Mouse (Mus musculus): ENCODE results near the gene Tanc1. TPM values are rescaled to one million over a fixed set of nuclear protein-coding genes. Genes with fewer than 3 reads are reported as not detected.

The Tanc1 gene
- total and polyA plus RNA-seq, 3 experiments = 8.1 to 26.2 (median 25.6) TPM

DNA sequence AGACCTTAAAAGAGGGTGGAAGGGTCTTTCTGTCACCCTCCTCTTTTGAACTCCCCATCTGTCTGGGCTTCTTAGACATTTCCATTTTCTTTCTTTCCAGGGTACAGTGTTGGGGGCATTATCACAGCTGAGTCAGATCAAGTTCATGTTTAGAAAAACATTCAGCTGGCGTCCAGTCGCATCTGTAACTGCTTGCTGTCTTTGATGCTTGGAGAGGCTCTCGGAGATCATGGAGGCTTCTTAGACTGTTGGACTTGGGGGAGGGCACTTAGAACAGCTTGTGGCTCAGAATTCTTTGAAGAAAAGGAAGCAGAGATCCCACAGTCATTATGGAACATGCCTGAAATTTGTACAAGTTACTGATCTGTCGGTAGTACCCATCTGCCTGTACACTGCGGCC is 121.6 kb downstream of the Tanc1 start:
- Histone ChIP-seq H3K36me3 (ENCODE audit: control insufficient read depth, insufficient read depth, low read length) (peaks cover 12% of the 10 kb centered on the region), H3K79me2 (replicated peaks; ENCODE audit: control insufficient read depth, insufficient read depth, low read length) (peaks cover 3% of the 10 kb centered on the region; the same call in 1 of the 2 replicates), H3K4me1 (ENCODE audit: control insufficient read depth, insufficient read depth, low read length) (peaks cover 9% of the 10 kb centered on the region), H3K9ac (ENCODE audit: low read depth, low read length) (no peak overlapping the region), H3K27me3 (ENCODE audit: control insufficient read depth, insufficient read depth, low read length) (no peaks in the 10 kb centered on the region), H3K4me3 (no peak overlapping the region), H3K27ac (no peak overlapping the region)
- TF ChIP-seq EP300 (IDR thresholded peaks at IDR 0.05; ENCODE audit: insufficient read depth, low read depth, low read length) = no peak
- no peak for DNase-seq
- WGBS = 84% methylated on average over 5 of the region's 5 CpGs
- intact Hi-C loops (cut with DNase I) = no loop called here

DNA sequence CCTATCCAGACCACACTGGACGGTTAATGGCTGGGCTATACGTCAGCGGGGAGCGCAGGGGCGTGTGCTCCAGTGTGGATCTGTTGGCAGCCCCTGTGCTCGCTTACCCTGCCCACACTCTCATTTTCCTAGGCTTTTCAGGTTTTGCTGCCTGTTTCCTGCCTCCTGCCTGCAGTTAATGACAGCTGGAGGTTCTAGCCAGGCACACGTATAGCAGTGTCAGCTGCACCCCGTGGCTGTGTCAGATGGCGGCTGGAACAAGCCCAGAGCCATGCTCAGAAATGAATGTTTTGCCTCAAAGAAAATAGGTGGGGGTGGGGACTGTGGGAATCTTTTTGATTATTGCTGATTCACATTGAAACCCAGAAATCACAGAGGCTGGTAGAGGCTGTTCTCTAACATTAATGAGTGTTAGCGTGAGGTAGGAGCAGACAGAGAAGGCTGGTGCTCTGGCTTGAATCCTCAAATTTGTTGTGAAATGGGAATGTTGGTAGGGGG is 124.6 kb downstream of the Tanc1 start:
- Histone ChIP-seq H3K79me2 (replicated peaks; ENCODE audit: control insufficient read depth, insufficient read depth, low read length) (peaks cover 2% of the 10 kb centered on the region; the same call in 1 of the 2 replicates), H3K9ac (ENCODE audit: low read depth, low read length) (no peak overlapping the region), H3K36me3 (ENCODE audit: control insufficient read depth, insufficient read depth, low read length) (peaks cover 10% of the 10 kb centered on the region), H3K27me3 (ENCODE audit: control insufficient read depth, insufficient read depth, low read length) (no peaks in the 10 kb centered on the region), H3K27ac (no peak overlapping the region), H3K4me3 (no peak overlapping the region), H3K4me1 (ENCODE audit: control insufficient read depth, insufficient read depth, low read length) (peaks cover 12% of the 10 kb centered on the region)
- 77% methylated on average over 10 of the region's 10 CpGs for WGBS
- TF ChIP-seq POLR2A (IDR thresholded peaks at IDR 0.05; ENCODE audit: insufficient read depth, low read depth, low read length) = no peak
- no peak for TF ChIP-seq EP300 (IDR thresholded peaks at IDR 0.05; ENCODE audit: insufficient read depth, low read depth, low read length)
- TF ChIP-seq CTCF (IDR thresholded peaks at IDR 0.05) = no peak
- DNase-seq = no peak
- intact Hi-C loops (cut with DNase I) = no loop called here

DNA sequence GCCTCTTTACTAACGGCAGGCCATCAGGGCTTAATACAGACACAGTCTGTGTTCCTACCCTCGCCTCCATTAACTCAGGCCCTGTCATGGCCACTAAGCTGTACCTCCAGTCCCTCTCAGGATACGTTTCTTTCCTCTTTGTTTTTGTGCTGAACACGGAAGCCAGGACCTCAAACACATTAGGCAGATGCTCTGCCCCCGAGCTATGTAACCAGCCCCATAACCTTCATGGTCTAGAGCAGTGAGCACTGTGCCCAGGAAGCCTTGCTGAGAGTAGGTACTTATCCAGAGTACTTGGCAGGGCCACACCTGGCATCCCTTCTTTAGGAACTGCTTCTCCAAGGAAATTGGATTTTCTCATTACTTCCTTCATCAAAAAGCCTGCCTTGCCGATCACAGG is 125.5 kb downstream of the Tanc1 start:
- DNase-seq = no peak
- TF ChIP-seq EP300 (IDR thresholded peaks at IDR 0.05; ENCODE audit: insufficient read depth, low read depth, low read length) = no peak
- TF ChIP-seq CTCF (IDR thresholded peaks at IDR 0.05) = no peak
- TF ChIP-seq POLR2A (IDR thresholded peaks at IDR 0.05; ENCODE audit: insufficient read depth, low read depth, low read length) = no peak
- 93% methylated on average over 6 of the region's 6 CpGs for WGBS
- peaks cover 17% of the 10 kb centered on the region for H3K4me1 ChIP-seq (ENCODE audit: control insufficient read depth, insufficient read depth, low read length)
- H3K9ac ChIP-seq (ENCODE audit: low read depth, low read length) = no peak overlapping the region
- no peak overlapping the region for H3K27ac ChIP-seq
- H3K79me2 ChIP-seq (replicated peaks; ENCODE audit: control insufficient read depth, insufficient read depth, low read length) = peaks cover 2% of the 10 kb centered on the region; the same call in 1 of the 2 replicates
- intact Hi-C loops (cut with DNase I) = no loop called here
- H3K27me3 ChIP-seq (ENCODE audit: control insufficient read depth, insufficient read depth, low read length) = no peaks in the 10 kb centered on the region
- no peak overlapping the region for H3K4me3 ChIP-seq
- peaks cover 5% of the 10 kb centered on the region for H3K36me3 ChIP-seq (ENCODE audit: control insufficient read depth, insufficient read depth, low read length)

DNA sequence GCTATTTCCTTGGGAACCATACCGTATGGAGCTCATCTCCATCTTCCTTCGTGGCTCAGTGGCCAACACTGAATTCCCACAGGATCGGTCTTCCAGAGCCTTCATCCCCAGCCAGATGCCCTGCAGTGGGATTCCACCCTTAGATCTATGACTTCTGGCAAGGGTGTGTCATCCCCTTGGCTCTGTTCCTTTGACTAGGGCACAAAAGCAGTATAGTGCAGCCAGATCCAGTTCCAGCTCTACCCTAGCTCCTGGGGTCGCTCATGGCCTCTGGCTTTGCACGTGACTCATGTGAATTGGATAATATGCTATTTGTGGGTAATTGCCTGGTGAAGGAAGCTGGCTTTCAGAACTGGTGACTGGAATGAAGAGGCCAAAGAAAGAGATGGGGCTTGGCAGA is 126.5 kb downstream of the Tanc1 start:
- peaks cover 4% of the 10 kb centered on the region; the same call in 1 of the 2 replicates for H3K36me3 ChIP-seq (ENCODE audit: control insufficient read depth, insufficient read depth, low read length)
- 68% methylated on average over 5 of the region's 5 CpGs for WGBS
- peaks cover 2% of the 10 kb centered on the region; the same call in 1 of the 2 replicates for H3K79me2 ChIP-seq (replicated peaks; ENCODE audit: control insufficient read depth, insufficient read depth, low read length)
- H3K27me3 ChIP-seq (ENCODE audit: control insufficient read depth, insufficient read depth, low read length) = no peaks in the 10 kb centered on the region
- TF ChIP-seq CTCF (IDR thresholded peaks at IDR 0.05) = no peak
- no peak for TF ChIP-seq POLR2A (IDR thresholded peaks at IDR 0.05; ENCODE audit: insufficient read depth, low read depth, low read length)
- no peak for TF ChIP-seq EP300 (IDR thresholded peaks at IDR 0.05; ENCODE audit: insufficient read depth, low read depth, low read length)
- H3K4me3 ChIP-seq = no peak overlapping the region
- H3K4me1 ChIP-seq (ENCODE audit: control insufficient read depth, insufficient read depth, low read length) = peaks cover 17% of the 10 kb centered on the region
- intact Hi-C loops (cut with DNase I) = no loop called here
- DNase-seq = no peak
- H3K9ac ChIP-seq (ENCODE audit: low read depth, low read length) = no peak overlapping the region
- H3K27ac ChIP-seq = no peak overlapping the region

DNA sequence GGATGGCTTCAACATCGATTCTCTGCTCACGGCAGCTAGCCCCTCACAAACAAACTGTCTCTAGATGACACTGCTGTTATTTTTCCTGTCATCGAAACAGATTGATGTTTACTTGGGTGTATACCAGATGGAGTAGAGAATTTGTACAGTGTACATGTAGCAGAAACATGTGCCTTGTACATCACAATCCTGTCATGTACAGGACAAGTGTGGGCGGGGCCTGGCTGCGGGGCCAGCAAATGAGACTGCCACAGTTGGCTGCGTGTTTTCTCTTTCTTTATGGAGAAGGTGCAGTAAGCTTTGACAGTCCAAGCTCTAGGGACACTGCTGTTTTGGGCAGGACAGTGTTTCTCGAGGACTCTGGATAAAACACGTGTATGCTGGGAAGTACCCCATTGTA is 127.2 kb downstream of the Tanc1 start:
- H3K36me3 ChIP-seq (ENCODE audit: control insufficient read depth, insufficient read depth, low read length) = peaks cover 4% of the 10 kb centered on the region; the same call in 1 of the 2 replicates
- H3K27ac ChIP-seq = no peak overlapping the region
- peaks cover 17% of the 10 kb centered on the region for H3K4me1 ChIP-seq (ENCODE audit: control insufficient read depth, insufficient read depth, low read length)
- no peak overlapping the region for H3K9ac ChIP-seq (ENCODE audit: low read depth, low read length)
- no peak for TF ChIP-seq EP300 (IDR thresholded peaks at IDR 0.05; ENCODE audit: insufficient read depth, low read depth, low read length)
- no peak for TF ChIP-seq CTCF (IDR thresholded peaks at IDR 0.05)
- no peak for TF ChIP-seq POLR2A (IDR thresholded peaks at IDR 0.05; ENCODE audit: insufficient read depth, low read depth, low read length)
- no peaks in the 10 kb centered on the region for H3K27me3 ChIP-seq (ENCODE audit: control insufficient read depth, insufficient read depth, low read length)
- DNase-seq = no peak
- H3K4me3 ChIP-seq = no peak overlapping the region
- intact Hi-C loops (cut with DNase I) = no loop called here
- 83% methylated on average over 8 of the region's 8 CpGs for WGBS
- peaks cover 2% of the 10 kb centered on the region; the same call in 1 of the 2 replicates for H3K79me2 ChIP-seq (replicated peaks; ENCODE audit: control insufficient read depth, insufficient read depth, low read length)

DNA sequence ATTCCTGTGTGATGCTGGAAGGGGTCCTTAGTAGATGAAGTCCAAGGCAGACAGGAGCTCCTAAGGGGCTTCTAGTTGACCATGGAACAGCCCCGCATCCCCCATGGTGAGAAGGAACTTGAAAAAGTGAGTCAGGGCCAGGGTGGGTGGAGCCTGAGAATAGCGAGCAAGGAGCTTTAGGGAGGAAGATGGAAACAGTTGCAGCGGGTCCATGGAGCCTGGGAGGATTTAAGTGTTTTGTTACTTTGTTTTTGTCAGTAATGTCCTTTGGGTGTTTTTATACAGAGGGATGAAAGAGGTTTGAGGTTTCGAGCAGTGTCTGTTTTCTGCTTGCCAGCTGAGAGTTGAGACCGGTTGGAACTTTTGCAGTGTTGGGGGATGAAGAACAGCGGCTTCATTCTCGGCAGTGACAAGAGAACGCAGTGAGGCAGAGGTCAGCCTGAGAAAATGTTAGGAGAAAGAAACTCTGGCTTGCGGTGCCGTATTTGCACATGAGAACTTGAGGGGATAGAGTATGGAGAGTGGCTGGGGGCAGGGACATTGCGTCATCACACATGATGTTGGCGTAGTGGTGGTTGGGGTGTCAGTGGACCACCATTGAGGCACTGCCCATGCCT is 130.8 kb downstream of the Tanc1 start:
- Histone ChIP-seq H3K9ac (ENCODE audit: low read depth, low read length) (no peak overlapping the region), H3K4me3 (no peak overlapping the region), H3K27me3 (ENCODE audit: control insufficient read depth, insufficient read depth, low read length) (no peaks in the 10 kb centered on the region), H3K36me3 (ENCODE audit: control insufficient read depth, insufficient read depth, low read length) (no peaks in the 10 kb centered on the region), H3K27ac (no peak overlapping the region), H3K79me2 (replicated peaks; ENCODE audit: control insufficient read depth, insufficient read depth, low read length) (no peaks in the 10 kb centered on the region; the same call in 1 of the 2 replicates), H3K4me1 (ENCODE audit: control insufficient read depth, insufficient read depth, low read length) (peaks cover 15% of the 10 kb centered on the region)
- WGBS = 70% methylated on average over 12 of the region's 12 CpGs
- no peak for DNase-seq
- TF ChIP-seq EP300 (IDR thresholded peaks at IDR 0.05; ENCODE audit: insufficient read depth, low read depth, low read length) = no peak
- TF ChIP-seq CTCF (IDR thresholded peaks at IDR 0.05) = no peak
- TF ChIP-seq POLR2A (IDR thresholded peaks at IDR 0.05; ENCODE audit: insufficient read depth, low read depth, low read length) = no peak
- intact Hi-C loops (cut with DNase I) = no loop called here
